Mouse (Mus musculus) limb, embryonic 12.5 days (tissue): Measurements from ENCODE around the gene Cfdp1. TPM values are rescaled to one million over a fixed set of nuclear protein-coding genes. Genes with fewer than 3 reads are reported as not detected.

ENCODE experiments used
- ATAC-seq: fragments of 200-750 bp; cut with Nextera tagmentation; 2 replicates; pipeline ENCODE4 v1.8.0; 2017; ENCODE audit warnings: low read depth, moderate TSS enrichment; ENCODE audit not compliant: insufficient number of reproducible peaks, insufficient read depth, low FRiP score, low TSS enrichment
- H3K27ac ChIP-seq: fragments of 300-500 bp; sonication (generic); 2 replicates; pipeline ENCODE4 v1.5.1; 2016; ENCODE audit warnings: mild to moderate bottlenecking, moderate library complexity
- H3K27me3 ChIP-seq: fragments of 300-500 bp; sonication (generic); 2 replicates; pipeline ENCODE4 v1.6.1; 2016; ENCODE audit warnings: mild to moderate bottlenecking, moderate library complexity
- H3K36me3 ChIP-seq: fragments of 300-500 bp; sonication (generic); 2 replicates; pipeline ENCODE4 v1.6.1; 2016; ENCODE audit warnings: mild to moderate bottlenecking, moderate library complexity
- H3K4me1 ChIP-seq: fragments of 300-500 bp; sonication (generic); replicated peaks from 2 replicates; pipeline ENCODE4 v1.6.1; 2016
- H3K4me2 ChIP-seq: fragments of 300-500 bp; sonication (generic); 2 replicates; pipeline ENCODE4 v1.6.1; 2016; ENCODE audit warnings: mild to moderate bottlenecking, moderate library complexity
- H3K4me3 ChIP-seq: fragments of 300-500 bp; sonication (generic); replicated peaks from 2 replicates; pipeline ENCODE4 v1.5.1; 2016; ENCODE audit warnings: mild to moderate bottlenecking
- H3K9ac ChIP-seq: fragments of 300-500 bp; sonication (generic); replicated peaks from 2 replicates; pipeline ENCODE4 v1.6.1; 2016; ENCODE audit warnings: mild to moderate bottlenecking, moderate library complexity
- H3K9me3 ChIP-seq: fragments of 300-500 bp; sonication (generic); 2 replicates; pipeline ENCODE4 v1.6.1; 2016; ENCODE audit warnings: mild to moderate bottlenecking, moderate library complexity
- WGBS: fragments of 180-500 bp; shearing (Covaris S2); methylation state at CpG from one replicate; pipeline ENCODE4 v1.1.7; 2016; 5-methylcytosine and 5-hydroxymethylcytosine counted together
- polyA plus RNA-seq: library from polyadenylated mRNA; unstranded; fragments of >200 nt; fragmentation: Nextera tagmentation; extraction: Ambion mirVana; gene quantifications from 2 replicates; pipeline ENCODE4 v1.2.1, GENCODE M21; 2016

The Cfdp1 gene
- polyA plus RNA-seq, 1 experiment from 2014 or later, result 239 TPM

GRCm38 (mm10) chr8:111769764-111770428, 84.2 kb downstream of the Cfdp1 start:
- 0 out of 2 replicates have a peak overlapping the region, but pooled peaks have one; percentile 8 for H3K9ac ChIP-seq
- H3K27me3 ChIP-seq, result no peaks in the 10 kb centered on the region
- 13% methylated on average over 12 of the region's 12 CpGs for WGBS
- no peak overlapping the region for H3K4me3 ChIP-seq
- H3K36me3 ChIP-seq, result peaks cover 71% of the 10 kb centered on the region
- peaks cover 24% of the 10 kb centered on the region for H3K4me1 ChIP-seq
- peak overlapping the region; percentile 90 for H3K27ac ChIP-seq
- no peaks in the 10 kb centered on the region for H3K9me3 ChIP-seq
- peak; percentile 54 for ATAC-seq
- H3K4me2 ChIP-seq, result no peak overlapping the region

DNA sequence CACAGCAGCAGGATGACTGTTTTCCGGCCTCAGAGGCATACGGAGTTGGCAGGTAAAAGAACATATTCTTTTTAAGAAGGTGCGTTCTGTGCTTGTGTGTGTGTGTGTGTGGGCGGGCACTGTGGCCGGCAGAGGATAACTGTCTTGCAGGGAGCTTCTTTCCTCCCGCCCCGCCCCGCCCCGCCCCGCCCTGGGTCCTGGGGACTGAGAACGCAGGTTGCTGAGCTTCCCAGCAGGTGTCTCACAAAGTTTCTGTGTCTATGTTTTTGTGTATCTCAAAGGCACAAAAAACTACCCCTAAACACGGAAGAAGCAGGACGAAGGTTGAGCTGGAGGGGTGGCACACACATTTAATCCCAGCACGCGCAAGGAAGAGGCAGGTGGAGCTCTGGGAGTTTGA, 84.8 kb downstream of the Cfdp1 start:
- no peaks in the 10 kb centered on the region for H3K27me3 ChIP-seq
- no peak overlapping the region for H3K4me2 ChIP-seq
- no peak overlapping the region for H3K4me3 ChIP-seq
- H3K4me1 ChIP-seq, result peaks cover 24% of the 10 kb centered on the region
- H3K9me3 ChIP-seq, result no peaks in the 10 kb centered on the region
- 0 out of 2 replicates have a peak overlapping the region, but pooled peaks have one; percentile 8 for H3K9ac ChIP-seq
- no peak for ATAC-seq
- 62% methylated on average over 15 of the region's 15 CpGs for WGBS
- H3K27ac ChIP-seq, result peak overlapping the region; percentile 90
- peaks cover 65% of the 10 kb centered on the region for H3K36me3 ChIP-seq

GRCm38 (mm10) chr8:111768651-111769050, 85.4 kb downstream of the Cfdp1 start:
- Histone ChIP-seq H3K9ac (no peak overlapping the region), H3K4me1 (peaks cover 24% of the 10 kb centered on the region), H3K4me3 (no peak overlapping the region), H3K9me3 (no peaks in the 10 kb centered on the region), H3K27ac (no peak overlapping the region), H3K4me2 (no peak overlapping the region), H3K27me3 (no peaks in the 10 kb centered on the region), H3K36me3 (peaks cover 60% of the 10 kb centered on the region)
- ATAC-seq, result no peak
- 91% methylated on average over 6 of the region's 6 CpGs for WGBS

DNA sequence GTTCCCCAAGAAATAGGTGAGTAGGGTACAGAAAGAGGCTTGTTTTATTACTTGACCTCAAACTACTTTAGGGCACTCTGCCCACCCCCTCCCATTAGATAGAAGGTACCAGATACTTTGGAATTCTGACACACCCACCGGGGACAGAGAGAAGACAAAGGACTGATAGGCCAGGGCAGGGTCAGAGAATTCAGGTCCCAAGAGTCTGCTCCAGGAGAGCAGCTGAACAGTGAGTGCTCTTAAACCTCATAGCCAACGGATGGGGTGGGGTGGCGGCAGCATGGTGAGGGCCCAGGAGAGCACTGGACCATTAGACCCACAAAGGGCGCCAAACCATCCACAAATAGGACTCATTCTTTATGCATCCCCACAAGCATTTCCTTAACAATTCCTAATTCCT, 88.5 kb downstream of the Cfdp1 start:
- H3K27ac ChIP-seq, result no peak overlapping the region
- ATAC-seq, result no peak
- no peaks in the 10 kb centered on the region for H3K27me3 ChIP-seq
- peaks cover 39% of the 10 kb centered on the region for H3K36me3 ChIP-seq
- no peak overlapping the region for H3K4me2 ChIP-seq
- H3K4me1 ChIP-seq, result peaks cover 16% of the 10 kb centered on the region
- no peak overlapping the region for H3K4me3 ChIP-seq
- 87% methylated on average over 4 of the region's 4 CpGs for WGBS
- H3K9me3 ChIP-seq, result no peaks in the 10 kb centered on the region
- no peak overlapping the region for H3K9ac ChIP-seq

- Histone ChIP-seq H3K4me3 (no peak overlapping the region), H3K9me3 (no peaks in the 10 kb centered on the region), H3K27ac (no peak overlapping the region), H3K36me3 (peaks cover 39% of the 10 kb centered on the region), H3K9ac (no peak overlapping the region), H3K27me3 (no peaks in the 10 kb centered on the region), H3K4me1 (peaks cover 12% of the 10 kb centered on the region), H3K4me2 (no peak overlapping the region)
- 93% methylated on average over 9 of the region's 9 CpGs for WGBS
- ATAC-seq, result no peak
Measured at GRCm38 (mm10) chr8:111765096-111765495, 89.0 kb downstream of the Cfdp1 start.

DNA sequence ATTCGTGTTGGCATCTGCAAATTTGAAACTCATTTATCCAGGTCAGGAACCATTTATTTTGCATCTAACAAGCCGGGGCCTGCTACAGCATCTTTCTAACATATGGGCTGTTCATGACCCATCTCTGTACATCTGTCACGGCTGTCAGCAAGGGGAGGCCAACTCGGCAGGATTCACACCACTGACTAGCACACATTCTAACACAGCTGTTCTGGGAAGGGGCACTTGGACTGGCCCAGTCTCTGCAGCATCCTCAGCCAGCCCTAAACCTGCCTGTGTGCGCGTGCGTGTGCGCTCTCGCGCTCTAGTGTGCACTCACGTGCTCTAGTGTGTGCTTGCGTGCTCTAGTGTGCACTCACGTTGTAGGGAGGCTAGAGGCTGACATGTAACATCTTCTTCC, 93.4 kb downstream of the Cfdp1 start:
- no peak for ATAC-seq
- H3K36me3 ChIP-seq, result peaks cover 8% of the 10 kb centered on the region; the same call in 1 of the 2 replicates
- H3K4me2 ChIP-seq, result no peak overlapping the region
- H3K4me3 ChIP-seq, result no peak overlapping the region
- H3K27me3 ChIP-seq, result no peaks in the 10 kb centered on the region
- no peaks in the 10 kb centered on the region for H3K9me3 ChIP-seq
- WGBS, result 85% methylated on average over 13 of the region's 13 CpGs
- H3K4me1 ChIP-seq, result no peaks in the 10 kb centered on the region
- H3K27ac ChIP-seq, result no peak overlapping the region
- no peak overlapping the region for H3K9ac ChIP-seq

DNA sequence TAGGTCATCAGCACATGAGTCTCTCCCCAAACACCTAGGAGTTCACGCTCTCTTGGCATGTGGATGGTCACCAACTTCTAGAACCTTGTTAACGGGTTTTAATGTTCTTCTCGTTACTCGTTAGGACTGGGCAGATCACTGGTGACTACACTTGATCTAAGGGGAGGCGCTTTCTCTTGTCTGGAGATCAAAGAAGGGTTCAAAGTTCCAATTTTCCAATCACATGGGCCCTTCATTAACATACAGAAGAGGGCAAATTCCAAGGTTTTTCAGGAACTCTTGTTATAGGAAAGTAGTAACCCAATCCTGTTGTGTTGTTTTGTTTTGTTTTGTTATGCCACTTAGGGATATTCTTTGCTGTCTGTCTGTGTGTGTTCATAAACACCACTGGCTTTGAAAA, 95.3 kb downstream of the Cfdp1 start:
- ATAC-seq, result no peak

DNA sequence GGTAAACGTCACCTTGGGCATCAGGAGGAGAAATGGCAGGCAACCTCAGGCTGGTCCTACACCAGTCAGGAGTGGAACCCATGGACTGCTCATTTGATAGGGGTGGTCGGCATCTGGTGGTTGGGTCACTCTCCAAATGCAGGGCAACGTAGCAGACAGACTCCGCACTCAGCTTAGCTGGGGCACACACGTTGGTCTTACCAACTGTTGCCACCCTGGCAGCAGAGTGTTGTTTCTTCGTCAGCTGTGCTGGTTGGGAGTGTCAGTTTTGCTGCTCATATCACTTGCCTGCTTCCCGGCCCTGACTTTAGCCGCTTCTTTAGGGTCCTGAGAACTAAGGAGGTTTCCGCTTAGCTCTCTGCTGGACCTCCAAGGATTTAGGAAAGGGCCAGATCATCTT, 96.5 kb downstream of the Cfdp1 start:
- Histone ChIP-seq H3K36me3 (no peaks in the 10 kb centered on the region), H3K4me3 (no peak overlapping the region), H3K4me2 (no peak overlapping the region), H3K27me3 (no peaks in the 10 kb centered on the region), H3K27ac (no peak overlapping the region), H3K9ac (no peak overlapping the region), H3K4me1 (no peaks in the 10 kb centered on the region), H3K9me3 (no peaks in the 10 kb centered on the region)
- no peak for ATAC-seq
- WGBS, result 90% methylated on average over 9 of the region's 9 CpGs

More for the DNA sequence above, 95.3 kb downstream of the Cfdp1 start:
- 75% methylated on average over 5 of the region's 5 CpGs for WGBS
- no peak overlapping the region for H3K4me3 ChIP-seq
- no peak overlapping the region for H3K27ac ChIP-seq
- H3K4me1 ChIP-seq, result no peaks in the 10 kb centered on the region
- no peaks in the 10 kb centered on the region for H3K27me3 ChIP-seq
- H3K4me2 ChIP-seq, result no peak overlapping the region
- no peak overlapping the region for H3K9ac ChIP-seq
- H3K36me3 ChIP-seq, result no peaks in the 10 kb centered on the region
- H3K9me3 ChIP-seq, result no peaks in the 10 kb centered on the region

- no peak overlapping the region for H3K27ac ChIP-seq
- ATAC-seq, result no peak
- no peak overlapping the region for H3K4me2 ChIP-seq
- no peak overlapping the region for H3K4me3 ChIP-seq
- no peaks in the 10 kb centered on the region for H3K9me3 ChIP-seq
- H3K36me3 ChIP-seq, result no peaks in the 10 kb centered on the region
- no peaks in the 10 kb centered on the region for H3K27me3 ChIP-seq
- WGBS, result 84% methylated on average over 6 of the region's 6 CpGs
- no peaks in the 10 kb centered on the region for H3K4me1 ChIP-seq
- no peak overlapping the region for H3K9ac ChIP-seq
Measured at GRCm38 (mm10) chr8:111754736-111755135, 99.4 kb downstream of the Cfdp1 start.

DNA sequence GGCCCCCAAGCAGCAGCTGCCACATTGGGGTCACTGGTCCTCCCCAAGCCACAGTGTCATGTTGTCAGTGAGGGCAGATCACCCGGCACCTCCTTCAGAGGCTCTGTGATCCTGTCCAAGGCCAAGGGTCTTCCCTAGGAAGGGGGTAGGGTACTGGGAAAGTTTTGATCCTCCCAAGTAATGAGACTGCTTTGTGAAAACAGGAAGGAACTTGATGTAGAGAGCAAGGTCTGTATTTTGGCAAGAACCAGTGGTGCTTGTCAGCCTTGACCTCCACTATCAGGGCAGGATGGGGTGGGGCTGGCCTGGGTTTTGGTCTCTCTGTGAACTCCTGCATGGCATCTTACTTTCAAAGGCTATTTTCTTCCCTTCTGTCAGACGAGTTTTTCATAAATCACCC, 100.0 kb downstream of the Cfdp1 start:
- no peak for ATAC-seq

DNA sequence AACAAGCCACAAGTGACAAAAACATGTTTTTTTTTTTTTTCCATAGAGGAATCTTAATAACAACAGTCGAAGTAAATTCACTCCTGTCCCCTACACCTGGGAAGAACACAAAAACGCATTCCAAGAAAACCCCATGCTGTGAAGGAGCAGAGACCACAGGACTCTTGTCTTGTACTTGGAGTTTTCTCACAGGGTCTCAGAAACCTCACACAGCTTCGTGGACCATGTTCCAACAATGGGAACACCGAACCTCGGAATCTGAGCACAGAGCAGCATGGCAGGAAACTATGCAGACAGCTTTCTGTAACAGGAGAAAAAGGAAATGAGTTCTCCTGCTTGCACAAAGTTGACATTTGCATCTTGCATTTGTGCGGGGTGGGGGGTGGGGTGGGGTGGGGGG, 105.3 kb downstream of the Cfdp1 start:
- ATAC-seq, result no peak
- Histone ChIP-seq H3K9ac (no peak overlapping the region), H3K9me3 (no peaks in the 10 kb centered on the region), H3K4me2 (no peak overlapping the region), H3K27ac (no peak overlapping the region), H3K36me3 (no peaks in the 10 kb centered on the region), H3K4me1 (peaks cover 21% of the 10 kb centered on the region), H3K27me3 (no peaks in the 10 kb centered on the region), H3K4me3 (no peak overlapping the region)
- 45% methylated on average over 6 of the region's 6 CpGs for WGBS

More for the DNA sequence above, 100.0 kb downstream of the Cfdp1 start:
- Histone ChIP-seq H3K9me3 (no peaks in the 10 kb centered on the region), H3K36me3 (no peaks in the 10 kb centered on the region), H3K4me1 (no peaks in the 10 kb centered on the region), H3K9ac (no peak overlapping the region), H3K4me2 (no peak overlapping the region), H3K4me3 (no peak overlapping the region), H3K27me3 (no peaks in the 10 kb centered on the region), H3K27ac (no peak overlapping the region)
- 38% methylated on average over 2 of the region's 2 CpGs for WGBS
